Mouse (Mus musculus) activated CD4-positive, CD25-positive, alpha-beta regulatory T cell, adult 4 months (primary cell): ENCODE measurements around the gene Atg4b. TPM values are rescaled to one million over a fixed set of nuclear protein-coding genes. Genes with fewer than 3 reads are reported as not detected.
"Not testable (repeated sequence)": the region's sequence is repeated elsewhere in the genome, so short reads cannot be mapped to it uniquely, and the experiment has no call there.

Source experiments
- ATAC-seq: one replicate; pipeline ENCODE4 v1.8.0; 2017
- polyA plus RNA-seq, 2 experiments: library from polyadenylated mRNA; unstranded; fragments of 100-300 nt; shearing (Covaris generic); gene quantifications; one replicate each; pipeline ENCODE4 v1.2.1; 2017

Gene Atg4b
- polyA plus RNA-seq, 2 experiments from 2014 or later, result 54.1 to 77.9 TPM

- ATAC-seq, result no peak
Observed at GRCm38 (mm10) chr1:93823796-93824495, 72.6 kb downstream of the Atg4b start.

- ATAC-seq, result peak; percentile 1
Observed at GRCm38 (mm10) chr1:93824609-93825008, 73.3 kb downstream of the Atg4b start, which contains the start of gene D2hgdh. Gene D2hgdh, plus strand, starts transcription at chr1:93824909.

- ATAC-seq, result peak; percentile 92
Observed at GRCm38 (mm10) chr1:93825105-93825674, 73.9 kb downstream of the Atg4b start.

GRCm38 (mm10) chr1:93825771-93826539 lies 74.7 kb downstream of the Atg4b start:
- no peak for ATAC-seq

DNA sequence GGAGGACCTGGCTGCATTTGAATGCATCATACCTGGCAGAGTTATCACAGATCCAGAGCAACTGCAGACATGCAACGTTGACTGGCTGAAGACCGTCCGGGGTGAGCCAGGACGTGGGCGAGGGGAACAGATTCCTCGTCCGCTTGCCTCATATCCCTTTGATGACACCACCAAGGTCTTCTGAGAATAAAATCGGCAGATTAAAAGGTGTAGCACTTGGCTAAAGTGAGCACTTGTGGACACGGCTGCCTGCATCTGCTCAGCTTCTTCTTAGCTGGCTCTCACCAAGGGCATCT lies 75.2 kb downstream of the Atg4b start:
- no peak for ATAC-seq

DNA sequence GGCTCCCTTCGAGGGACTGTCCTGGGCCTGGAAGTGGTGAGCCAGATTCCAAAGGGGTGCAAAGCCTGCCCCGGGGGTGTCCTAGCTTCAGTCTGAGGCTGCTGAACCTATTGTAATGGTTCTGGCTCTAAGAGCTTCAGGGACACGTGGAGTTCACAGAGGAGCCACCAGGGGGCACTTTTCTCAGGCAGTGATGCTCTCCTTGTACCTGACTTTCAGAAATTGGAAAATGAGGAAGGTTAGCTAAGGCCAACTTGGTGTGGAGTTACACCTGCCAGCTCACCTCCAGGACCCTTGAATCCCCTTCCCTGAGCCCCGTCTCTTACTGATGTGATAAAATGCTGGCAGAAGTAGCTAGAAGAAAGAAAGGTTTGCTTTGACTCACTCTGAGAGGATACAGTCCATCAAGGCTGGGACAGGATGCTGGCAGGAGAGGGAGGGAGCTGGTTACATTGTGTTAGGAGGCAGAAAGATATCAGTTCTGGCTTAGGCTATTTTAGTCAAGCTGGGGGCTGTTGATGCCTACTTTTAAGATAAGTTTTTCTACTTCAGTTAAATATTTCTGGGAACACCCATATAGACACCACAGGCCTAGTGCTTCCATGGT lies 81.6 kb downstream of the Atg4b start:
- ATAC-seq, result peak; percentile 73

DNA sequence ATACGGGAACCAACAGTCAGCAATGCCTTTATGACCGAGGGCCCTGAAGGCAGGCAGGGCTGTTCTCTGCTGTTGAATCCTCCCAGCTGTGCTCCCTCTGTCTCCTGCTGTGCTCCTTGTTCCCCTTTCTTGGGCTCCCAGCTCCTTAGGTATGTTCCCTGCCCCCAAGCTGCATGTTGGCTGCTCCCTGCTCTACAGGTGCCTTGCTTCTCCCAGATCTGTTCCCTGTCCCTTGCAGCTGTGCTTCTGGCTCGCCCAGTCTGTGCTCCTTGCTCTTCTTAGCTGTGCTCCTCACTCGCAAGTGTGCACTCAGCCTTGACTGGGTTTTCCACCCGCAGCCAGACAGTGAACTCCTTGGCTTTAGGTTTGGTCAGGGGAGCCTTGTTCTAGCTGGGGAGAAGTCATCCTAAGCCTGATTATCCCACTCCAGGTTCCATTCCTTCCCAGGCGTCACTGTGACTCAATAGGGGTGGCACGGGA lies 83.4 kb downstream of the Atg4b start:
- no peak for ATAC-seq

GRCm38 (mm10) chr1:93835211-93835610 lies 83.9 kb downstream of the Atg4b start:
- no peak for ATAC-seq

GRCm38 (mm10) chr1:93835876-93836531 lies 84.7 kb downstream of the Atg4b start:
- no peak for ATAC-seq

DNA sequence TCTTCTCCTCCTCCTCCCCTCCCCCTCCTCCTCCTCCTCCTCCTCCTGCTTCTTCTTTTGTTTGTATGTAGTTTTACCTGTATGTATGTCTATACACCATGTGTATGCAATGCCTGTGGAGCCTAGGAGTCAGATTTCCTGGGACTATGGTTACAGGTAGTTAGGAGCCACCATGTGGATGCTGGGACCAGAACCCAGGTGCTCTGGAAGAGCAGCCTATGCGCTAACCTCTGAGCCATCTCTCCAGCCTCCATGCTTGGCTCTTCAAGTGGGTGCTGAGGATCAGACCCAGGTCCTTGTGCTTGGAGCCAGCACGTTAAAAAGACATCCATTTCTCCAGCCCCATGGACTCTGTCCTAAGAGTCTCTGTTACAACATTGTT lies 85.2 kb downstream of the Atg4b start:
- no peak for ATAC-seq

DNA sequence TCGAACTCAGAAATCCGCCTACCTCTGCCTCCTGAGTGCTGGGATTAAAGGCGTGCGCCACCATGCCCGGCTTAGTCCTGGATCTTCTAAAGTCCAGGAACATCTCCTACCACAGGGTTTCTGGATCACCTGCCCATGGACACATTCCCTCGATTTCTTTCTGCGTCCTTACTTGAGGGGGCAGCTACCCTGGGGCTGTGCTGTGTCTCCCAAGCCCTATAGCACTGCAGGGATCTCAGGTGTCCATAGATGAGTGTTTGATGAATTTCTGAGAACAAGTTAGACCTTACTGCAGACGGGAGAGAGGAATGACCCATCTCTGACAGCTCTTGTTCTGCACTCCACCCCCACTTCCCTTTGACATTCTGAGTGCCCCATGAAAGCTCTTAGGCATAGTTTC lies 86.0 kb downstream of the Atg4b start:
- no peak for ATAC-seq

- ATAC-seq, result not testable (repeated sequence)
Observed at GRCm38 (mm10) chr1:93838569-93838968, 87.3 kb downstream of the Atg4b start.

Other genes with a start within 250 kb of the Atg4b start
- under 1 TPM; 0.61 to 0.76 TPM for gene Farp2, start 239.4 kb upstream of the Atg4b start, polyA plus RNA-seq
- gene Stk25, start 92.8 kb upstream of the Atg4b start, polyA plus RNA-seq, result 10 to 100 TPM; 28.6 to 32.3 TPM
- gene Bok, start 65.8 kb upstream of the Atg4b start, polyA plus RNA-seq, result not detected
- gene Thap4, start 3.4 kb downstream of the Atg4b start, polyA plus RNA-seq, result 10 to 100 TPM; 15.3 to 16.5 TPM
- 100 to 1,000 TPM; 129 to 134 TPM for gene Dtymk, start 50.4 kb downstream of the Atg4b start, polyA plus RNA-seq
- gene Ing5, start 52.5 kb downstream of the Atg4b start, polyA plus RNA-seq, result 10 to 100 TPM; 19.8 to 21.8 TPM
- gene D2hgdh, start 73.4 kb downstream of the Atg4b start, polyA plus RNA-seq, result 10 to 100 TPM; 15.5 to 20.9 TPM
- gene Gal3st2, start 109.8 kb downstream of the Atg4b start, polyA plus RNA-seq, result not detected
- gene Gal3st2b, start 166.8 kb downstream of the Atg4b start, polyA plus RNA-seq, result under 1 TPM in 1 of 2 experiments, not detected in 1; 0.12 TPM
- under 1 TPM in 1 of 2 experiments, not detected in 1; 0.12 TPM for gene Gal3st2c, start 239.0 kb downstream of the Atg4b start, polyA plus RNA-seq